Mouse (Mus musculus) bone marrow macrophage, adult 2 months (primary cell): Measurements from ENCODE around the gene Dip2b. TPM values are rescaled to one million over a fixed set of nuclear protein-coding genes. Genes with fewer than 3 reads are reported as not detected.

Experiments used
- H3K27ac ChIP-seq: 2 replicates; pipeline ENCODE4 v1.5.1; 2012; ENCODE audit warnings: low read depth, low read length; ENCODE audit not compliant: insufficient read depth
- H3K4me1 ChIP-seq: 2 replicates; pipeline ENCODE4 v1.6.1; 2012; ENCODE audit warnings: low read length; ENCODE audit not compliant: control insufficient read depth, insufficient read depth
- H3K4me3 ChIP-seq: 2 replicates; pipeline ENCODE4 v1.5.1; 2012; ENCODE audit warnings: mild to moderate bottlenecking, low read length, moderate library complexity; ENCODE audit not compliant: insufficient read depth
- CTCF ChIP-seq: IDR thresholded peaks from 2 replicates; pipeline ENCODE4 v1.5.1; 2012; ENCODE audit warnings: low read depth, mild to moderate bottlenecking, low read length, moderate library complexity
- POLR2A ChIP-seq: IDR thresholded peaks from 2 replicates; pipeline ENCODE4 v1.6.1; 2012; ENCODE audit warnings: mild to moderate bottlenecking, low read depth, low read length, borderline replicate concordance
- polyA plus RNA-seq: library from polyadenylated mRNA; stranded (reverse); fragments of >200 nt; gene quantifications from 2 replicates; pipeline ENCODE4 v1.2.4, GENCODE M21; 2012; ENCODE audit not compliant: missing spikeins, insufficient read depth, insufficient read length

Dip2b gene
- polyA plus RNA-seq, 1 experiment = 33.0 TPM

GRCm38 (mm10) chr15:100145917-100146316, 107.5 kb downstream of the Dip2b start:
- H3K4me3 ChIP-seq = no peak overlapping the region
- no peak overlapping the region for H3K27ac ChIP-seq
- no peak for TF ChIP-seq CTCF
- no peak for TF ChIP-seq POLR2A
- peaks cover 50% of the 10 kb centered on the region for H3K4me1 ChIP-seq

GRCm38 (mm10) chr15:100150593-100150992, 112.1 kb downstream of the Dip2b start:
- Histone ChIP-seq H3K4me1 (peaks cover 55% of the 10 kb centered on the region), H3K27ac (peak overlapping the region; percentile 44), H3K4me3 (no peak overlapping the region)
- TF ChIP-seq POLR2A (no peak), CTCF (no peak)

- H3K27ac ChIP-seq = peak overlapping the region; percentile 79
- H3K4me3 ChIP-seq = no peak overlapping the region
- TF ChIP-seq POLR2A (no peak), CTCF (no peak)
- H3K4me1 ChIP-seq = peaks cover 48% of the 10 kb centered on the region
Observed at GRCm38 (mm10) chr15:100152321-100152720, 113.9 kb downstream of the Dip2b start.

GRCm38 (mm10) chr15:100153024-100153423, 114.6 kb downstream of the Dip2b start:
- H3K4me3 ChIP-seq = no peak overlapping the region
- H3K27ac ChIP-seq = peak overlapping the region; percentile 79
- H3K4me1 ChIP-seq = peaks cover 48% of the 10 kb centered on the region
- no peak for TF ChIP-seq POLR2A
- no peak; the same call in 1 of the 2 replicates for TF ChIP-seq CTCF

GRCm38 (mm10) chr15:100156095-100156707, 117.7 kb downstream of the Dip2b start:
- TF ChIP-seq CTCF = no peak
- TF ChIP-seq POLR2A = no peak
- peaks cover 27% of the 10 kb centered on the region for H3K4me1 ChIP-seq
- H3K4me3 ChIP-seq = no peak overlapping the region
- H3K27ac ChIP-seq = no peak overlapping the region

GRCm38 (mm10) chr15:100156781-100157470, 118.5 kb downstream of the Dip2b start:
- H3K4me3 ChIP-seq = no peak overlapping the region
- H3K4me1 ChIP-seq = peaks cover 20% of the 10 kb centered on the region
- no peak overlapping the region for H3K27ac ChIP-seq
- TF ChIP-seq CTCF (no peak), POLR2A (no peak)

GRCm38 (mm10) chr15:100158985-100159384, 120.5 kb downstream of the Dip2b start:
- Histone ChIP-seq H3K4me1 (peaks cover 11% of the 10 kb centered on the region; the same call in 1 of the 2 replicates), H3K27ac (no peak overlapping the region)
- no peak for TF ChIP-seq POLR2A
- TF ChIP-seq CTCF = no peak

GRCm38 (mm10) chr15:100161747-100162280, 123.3 kb downstream of the Dip2b start:
- Histone ChIP-seq H3K4me3 (no peak overlapping the region), H3K4me1 (peaks cover 8% of the 10 kb centered on the region; the same call in 1 of the 2 replicates), H3K27ac (no peak overlapping the region)
- no peak for TF ChIP-seq CTCF
- no peak for TF ChIP-seq POLR2A

More at GRCm38 (mm10) chr15:100158985-100159384, 120.5 kb downstream of the Dip2b start:
- H3K4me3 ChIP-seq = no peak overlapping the region

- no peak overlapping the region for H3K4me3 ChIP-seq
- no peak overlapping the region for H3K27ac ChIP-seq
- H3K4me1 ChIP-seq = peaks cover 8% of the 10 kb centered on the region; the same call in 1 of the 2 replicates
- TF ChIP-seq POLR2A (no peak), CTCF (no peak)
Observed at GRCm38 (mm10) chr15:100163381-100164051, 125.1 kb downstream of the Dip2b start.

- Histone ChIP-seq H3K27ac (no peak overlapping the region), H3K4me3 (no peak overlapping the region), H3K4me1 (peaks cover 8% of the 10 kb centered on the region; the same call in 1 of the 2 replicates)
- TF ChIP-seq POLR2A (no peak), CTCF (no peak)
Observed at GRCm38 (mm10) chr15:100166464-100166863, 128.0 kb downstream of the Dip2b start.
